Comparison of ENCODE assay signal across 24 mouse cellular contexts in the genomic region with DNA sequence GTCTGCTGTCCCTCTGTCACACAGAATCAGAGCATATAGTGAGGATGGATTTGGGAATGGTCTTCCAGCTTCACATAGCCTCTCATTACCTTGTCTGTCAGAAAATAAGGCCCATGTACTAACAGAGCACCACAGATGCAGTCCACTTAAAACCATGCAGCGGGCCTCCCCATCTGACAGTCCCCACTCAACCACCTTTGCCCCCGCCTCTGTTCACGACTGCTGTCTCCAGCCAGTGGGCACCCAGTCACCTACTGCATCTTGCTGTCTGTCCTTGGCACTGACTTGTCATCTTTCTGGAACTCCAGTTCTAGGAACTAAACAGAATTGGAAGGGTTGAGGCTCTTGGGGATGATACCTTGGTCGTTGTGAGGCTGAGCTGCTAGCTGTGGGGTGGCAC. TPM values are rescaled to one million over a fixed set of nuclear protein-coding genes. Genes with fewer than 3 reads are reported as not detected.
"Had no signal": no experiment of that assay in that cellular context is flagged by ENCODE, and none has a peak within 500 bp of the region (broad histone marks: within the 10 kb centered on the region; RNA-seq: fewer than 3 reads in every experiment).

No protein-coding gene starts in this region.

- H3K27me3 ChIP-seq: intestine, embryonic 15.5 days; limb, embryonic 12.5 days had no signal

- H3K4me3 ChIP-seq: gastrocnemius, adult 2 months; heart, adult 2 months; hindbrain, embryonic 10.5 days; intestine, embryonic 15.5 days; layer of hippocampus, adult 2 months; left cerebral cortex, adult 2 months; limb, embryonic 10.5 days; limb, embryonic 12.5 days had no signal

- H3K4me2 ChIP-seq: heart, embryonic 11.5 days; hindbrain, embryonic 14.5 days; intestine, embryonic 15.5 days; limb, embryonic 12.5 days; liver, embryonic 11.5 days had no signal

- H3K9ac ChIP-seq: hindbrain, embryonic 14.5 days; intestine, embryonic 15.5 days; limb, embryonic 12.5 days had no signal

- ATAC-seq: hindbrain, embryonic 16.5 days; inflammation-experienced regulatory T-cells, adult 6 months; intestine, embryonic 15.5 days; intestine, postnatal 0 days had no signal

- H3K9me3 ChIP-seq: hindbrain, embryonic 10.5 days; intestine, embryonic 15.5 days; limb, embryonic 10.5 days; limb, embryonic 12.5 days had no signal

- H3K27ac ChIP-seq: gastrocnemius, adult 2 months; heart, adult 2 months; hindbrain, embryonic 10.5 days; hindbrain, embryonic 14.5 days; intestine, embryonic 15.5 days; layer of hippocampus, adult 2 months; left cerebral cortex, adult 2 months; limb, embryonic 10.5 days; limb, embryonic 12.5 days had no signal

- DNase-seq: gastrocnemius, adult 2 months; gastrocnemius, postnatal 10 days; gastrocnemius, postnatal 25 days; heart, adult 2 months; heart, postnatal 10 days; heart, postnatal 4 days; kidney, adult 18-20 months; kidney, adult 8-10 months; kidney, postnatal 10 days; kidney, postnatal 25 days; kidney, postnatal 4 days; liver had no signal

RNA-seq across cellular contexts. Expression of a gene that starts 34.7 kb away (rescaled TPM):
- polyA plus RNA-seq: intestine, postnatal 0 days had no signal
